ENCODE assay signal across 10 mouse cellular contexts in genomic region chr1:119097921-119098521, GRCm38 (mm10). TPM values are rescaled to one million over a fixed set of nuclear protein-coding genes. Genes with fewer than 3 reads are reported as not detected.
DNase-seq lines count a peak whose midpoint lies in the region; ATAC-seq and TF ChIP-seq lines count a peak whose summit lies in the region.
"Had no signal": no experiment of that assay in that cellular context is flagged by ENCODE, and none has a peak within 500 bp of the region (broad histone marks: within the 10 kb centered on the region; RNA-seq: fewer than 3 reads in every experiment).

No protein-coding gene starts in this region.

- no peak for TF ChIP-seq CTCF in kidney, adult 2 months (conservative IDR thresholded peaks at IDR 0.05; ENCODE audit: insufficient read depth, insufficient read length, low read depth, low read length)

- H3K36me3 ChIP-seq in kidney, adult 2 months (ENCODE audit: control insufficient read depth, insufficient read depth, low read length) = no peaks in the 10 kb centered on the region
- no peaks in the 10 kb centered on the region for H3K36me3 ChIP-seq in neural tube, embryonic 15.5 days
- H3K36me3 ChIP-seq: liver, embryonic 13.5 days had no signal

- H3K27me3 ChIP-seq in kidney, adult 2 months (replicated peaks; ENCODE audit: control insufficient read depth, insufficient read depth, low read length) = no peaks in the 10 kb centered on the region
- no peaks in the 10 kb centered on the region for H3K27me3 ChIP-seq in neural tube, embryonic 15.5 days (replicated peaks)
- H3K27me3 ChIP-seq: liver, embryonic 13.5 days had no signal

- H3K4me1 ChIP-seq in kidney, adult 2 months (ENCODE audit: control insufficient read depth, insufficient read depth, low read length) = no peaks in the 10 kb centered on the region
- H3K4me1 ChIP-seq in neural tube, embryonic 15.5 days = peaks cover 3% of the 10 kb centered on the region; the same call in 1 of the 2 replicates
- H3K4me1 ChIP-seq: liver, embryonic 13.5 days had no signal

- no peak overlapping the region for H3K27ac ChIP-seq in kidney, adult 2 months (ENCODE audit: insufficient read depth, low read depth, low read length)
- H3K27ac ChIP-seq in neural tube, embryonic 15.5 days (replicated peaks) = no peak overlapping the region
- H3K27ac ChIP-seq: liver, embryonic 13.5 days had no signal

- H3K4me2 ChIP-seq in neural tube, embryonic 15.5 days = no peak overlapping the region
- H3K4me2 ChIP-seq: liver, embryonic 13.5 days had no signal

- TF ChIP-seq POLR2A in kidney, adult 2 months (IDR thresholded peaks at IDR 0.05; ENCODE audit: low read depth, low read length) = no peak

- peak; percentile 43 for DNase-seq in kidney, adult 2 months
- no peak for DNase-seq in kidney, adult 11 months
- DNase-seq in adrenal gland, adult 2 months = peak; percentile 61
- peak; percentile 58 for DNase-seq in brain, adult 2 months (ENCODE audit: low read depth, low spot score)
- peak; percentile 40 for DNase-seq in fat pad, adult 2 months (ENCODE audit: extremely low read depth, low read depth, low spot score)
- DNase-seq in urinary bladder, postnatal 14 days (ENCODE audit: low spot score) = no peak
- DNase-seq: layer of hippocampus, postnatal 36 days; liver, embryonic 13.5 days; lung, postnatal 4 days had no signal

- no peak overlapping the region for H3K4me3 ChIP-seq in kidney, adult 2 months (ENCODE audit: insufficient read depth, low read depth, low read length)
- H3K4me3 ChIP-seq in neural tube, embryonic 15.5 days (replicated peaks) = no peak overlapping the region
- H3K4me3 ChIP-seq: liver, embryonic 13.5 days had no signal

- no peak for ATAC-seq in neural tube, embryonic 15.5 days (ENCODE audit: low FRiP score)

- H3K9me3 ChIP-seq in neural tube, embryonic 15.5 days (replicated peaks) = no peaks in the 10 kb centered on the region
- H3K9me3 ChIP-seq: liver, embryonic 13.5 days had no signal

- H3K9ac ChIP-seq in neural tube, embryonic 15.5 days (replicated peaks) = no peak overlapping the region
- H3K9ac ChIP-seq: liver, embryonic 13.5 days had no signal

- 33% methylated on average over 13 of the region's 13 CpGs for WGBS in kidney, adult 2 months
- WGBS in neural tube, embryonic 15.5 days = 38% methylated on average over 13 of the region's 13 CpGs

RNA-seq across cellular contexts. Expression of gene Gli2, which starts 44.6 kb away (rescaled TPM):
- 0.44 and 0.52 TPM in 2 replicates for polyA plus RNA-seq in kidney, adult 2 months (2012; rRNA removed)
- total RNA-seq in adrenal gland, adult 2 months (2021) = 1 to 10 TPM; 1.0 to 1.5 TPM
- polyA plus RNA-seq in adrenal gland, adult 2 months (2012; rRNA removed) = 1.2 and 1.6 TPM in 2 replicates
- 1.6 and 3.1 TPM in 2 replicates for polyA plus RNA-seq in neural tube, embryonic 15.5 days (2015; fragmentation: Nextera tagmentation; extraction: Ambion mirVana)

Comparison
In these comparisons a context has a peak if more than half of its experiments do, and no peak if none do; other contexts are left out.
1. DNase-seq: peak in kidney, adult 2 months (single experiment), adrenal gland, adult 2 months (single experiment), brain, adult 2 months (single experiment) and fat pad, adult 2 months (single experiment); none in kidney, adult 11 months (single experiment) and urinary bladder, postnatal 14 days (single experiment).